Mouse (Mus musculus): ENCODE measurements around the gene Kalrn.
A peak's percentile ranks its signal among the peaks of the same experiment; 100 is the strongest.

Gene Kalrn

DNA sequence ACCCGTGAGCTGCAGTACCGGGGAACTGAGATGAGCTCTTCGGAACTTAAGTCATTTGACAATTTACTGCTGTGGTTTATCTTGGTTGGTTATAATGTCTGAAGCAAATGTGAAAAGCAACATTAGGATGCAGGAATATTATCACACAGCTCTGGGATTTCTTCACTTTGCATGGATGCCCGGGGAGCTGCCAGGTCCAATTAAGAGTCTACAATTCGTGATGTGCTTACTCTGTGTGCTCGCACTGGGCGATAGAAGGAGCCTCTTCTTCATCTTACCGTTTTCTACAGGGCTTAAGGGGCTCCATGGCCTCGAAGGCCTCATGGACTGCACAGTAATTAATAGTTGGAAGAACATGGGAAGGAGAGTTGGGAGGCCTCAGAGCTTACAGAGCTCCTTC lies 450.8 kb downstream of the Kalrn start:
- DNase-seq (ENCODE audit: low read depth in 2 of 2, low spot score in 2 of 2), result no peak

DNA sequence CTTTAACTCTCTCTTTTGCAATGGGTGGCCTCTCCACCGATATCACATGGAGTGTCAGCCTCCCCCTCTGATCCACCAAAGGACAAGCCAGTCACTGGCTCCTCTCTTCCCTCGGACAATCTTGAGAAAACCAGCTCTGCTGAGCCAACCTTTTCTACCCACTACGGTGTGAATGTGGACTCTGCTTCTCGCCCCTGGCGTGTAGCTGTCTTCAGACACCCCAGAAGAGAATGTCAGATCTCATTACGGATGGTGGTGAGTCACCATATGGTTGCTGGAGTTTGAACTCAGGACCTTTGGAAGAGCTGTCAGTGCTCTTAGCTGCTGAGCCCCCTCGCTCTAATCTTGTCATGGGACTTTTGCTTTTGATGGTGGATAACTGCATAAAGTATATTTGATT lies 452.0 kb downstream of the Kalrn start:
- no peak for DNase-seq (ENCODE audit: low read depth in 2 of 2, low spot score in 2 of 2)

DNA sequence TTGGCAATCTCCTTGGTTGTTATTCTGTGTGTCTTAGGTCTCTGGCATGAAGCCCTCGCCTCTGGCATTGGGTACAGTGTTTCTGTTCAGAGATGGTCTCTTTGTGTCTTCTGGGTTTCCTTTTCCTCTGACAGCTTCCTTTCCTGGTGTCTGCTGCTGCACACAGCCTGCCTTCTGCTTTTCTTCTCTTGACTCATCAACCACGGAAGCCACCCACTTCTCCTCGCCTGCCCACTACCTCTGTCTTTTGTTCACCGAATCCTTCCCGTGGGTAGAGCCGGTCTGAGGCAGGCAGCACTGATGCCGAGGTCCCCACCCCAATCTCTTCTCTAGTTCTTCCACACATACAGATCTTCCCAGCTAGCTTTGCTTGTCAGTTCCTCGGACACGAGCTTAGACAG lies 452.5 kb downstream of the Kalrn start:
- no peak for DNase-seq (ENCODE audit: low read depth in 2 of 2, low spot score in 2 of 2)

DNA sequence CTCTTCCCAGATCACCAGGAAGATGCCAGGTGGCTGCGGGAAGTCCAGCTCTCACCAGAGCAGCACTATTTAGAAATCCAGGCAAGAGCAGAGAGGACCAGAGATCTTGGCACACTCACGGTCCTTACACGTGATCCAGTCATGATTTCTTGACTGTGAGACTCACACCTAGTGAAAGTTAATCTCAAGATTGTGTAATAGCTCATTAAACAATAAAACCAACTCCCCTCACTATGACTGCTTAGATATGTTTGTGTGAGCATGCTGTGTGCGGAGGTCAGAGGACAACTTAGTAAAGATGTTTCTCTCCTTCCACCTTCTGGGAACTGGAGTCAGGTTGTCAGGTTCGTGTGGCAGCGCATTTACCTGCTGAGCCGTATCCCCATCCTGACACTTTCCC lies 453.5 kb downstream of the Kalrn start:
- no peak for DNase-seq (ENCODE audit: low read depth in 2 of 2, low spot score in 2 of 2)

DNA sequence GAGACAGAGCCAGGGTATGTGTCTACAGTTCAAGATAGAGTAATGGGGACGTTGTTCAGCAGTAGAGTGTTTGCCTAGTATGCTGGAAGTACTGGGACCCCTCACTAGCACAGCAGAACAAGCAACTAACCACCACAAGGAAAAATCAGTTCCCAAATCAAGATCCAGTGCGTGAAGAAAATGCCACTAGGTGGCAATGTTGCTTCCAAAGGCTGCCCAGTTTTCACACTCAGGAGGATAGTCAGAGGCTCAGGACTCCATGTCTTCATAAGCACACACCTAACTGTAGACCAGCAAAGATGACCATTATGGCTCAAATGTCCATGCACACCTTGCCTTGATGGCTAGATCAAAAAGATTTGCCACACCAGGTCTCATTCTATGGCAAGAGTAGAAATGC lies 454.0 kb downstream of the Kalrn start:
- no peak for DNase-seq (ENCODE audit: low read depth in 2 of 2, low spot score in 2 of 2)

DNA sequence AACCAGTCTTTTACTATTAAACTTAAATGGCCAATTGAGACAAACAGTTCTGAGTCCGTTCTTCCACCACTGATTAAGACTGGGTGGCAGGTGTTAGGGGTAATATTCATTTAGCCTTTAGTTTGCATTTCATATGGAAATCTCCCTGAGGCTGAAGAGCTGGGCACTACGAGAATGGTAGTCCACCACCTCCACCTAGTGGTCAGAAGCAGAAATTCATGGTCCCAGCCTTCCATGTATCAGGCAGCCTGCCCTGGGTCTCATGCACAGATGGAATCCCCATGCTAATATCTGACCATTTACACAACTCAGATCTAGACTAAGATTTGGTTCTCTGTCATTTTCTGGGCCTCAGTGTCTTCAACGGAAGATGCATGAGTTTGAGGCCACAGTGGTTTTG lies 458.7 kb downstream of the Kalrn start:
- DNase-seq (ENCODE audit: low read depth in 2 of 2, low spot score in 2 of 2), result peak; percentile 20 to 40

DNA sequence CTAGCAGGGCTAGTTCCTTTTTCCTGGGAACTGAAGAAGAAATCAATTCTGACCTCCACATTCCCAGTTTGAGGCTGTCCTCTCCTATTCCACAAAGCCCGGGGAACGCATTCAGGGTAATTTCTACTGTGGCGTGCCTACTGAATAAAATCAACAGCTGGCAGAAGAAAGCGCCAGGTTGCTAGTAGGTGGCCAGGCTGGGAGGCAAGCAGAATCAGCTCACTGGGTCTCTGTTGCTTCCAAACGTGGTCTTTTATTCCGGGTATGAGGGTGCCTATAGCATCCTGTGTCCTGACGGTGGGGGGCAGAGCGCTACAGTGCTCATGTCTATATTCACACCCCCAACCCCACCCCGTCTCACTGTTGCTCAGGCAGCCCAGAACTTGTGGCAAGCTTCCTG lies 460.2 kb downstream of the Kalrn start:
- DNase-seq (ENCODE audit: low read depth in 2 of 2, low spot score in 2 of 2), result no peak

DNA sequence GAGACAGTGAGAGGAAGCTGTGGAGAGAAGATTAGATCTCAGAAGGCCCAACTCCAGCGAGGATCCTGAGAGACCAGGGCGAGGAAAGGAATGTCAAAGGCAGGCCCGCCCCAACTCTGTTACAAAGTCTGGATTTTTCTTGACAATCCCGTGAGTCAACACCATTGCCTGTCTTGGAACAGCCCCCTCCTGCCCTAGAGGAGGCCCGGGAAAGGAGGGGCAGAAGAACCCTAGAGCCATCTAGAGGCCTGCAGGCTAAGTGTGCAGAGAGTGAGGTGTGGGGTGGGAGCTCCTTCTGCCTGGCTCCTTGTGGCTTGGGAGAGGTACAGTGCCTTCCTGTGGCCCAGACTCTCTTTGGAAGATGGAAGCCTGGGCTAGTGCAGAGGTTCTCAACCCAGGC lies 460.8 kb downstream of the Kalrn start:
- DNase-seq (ENCODE audit: low read depth in 2 of 2, low spot score in 2 of 2), result no peak

DNA sequence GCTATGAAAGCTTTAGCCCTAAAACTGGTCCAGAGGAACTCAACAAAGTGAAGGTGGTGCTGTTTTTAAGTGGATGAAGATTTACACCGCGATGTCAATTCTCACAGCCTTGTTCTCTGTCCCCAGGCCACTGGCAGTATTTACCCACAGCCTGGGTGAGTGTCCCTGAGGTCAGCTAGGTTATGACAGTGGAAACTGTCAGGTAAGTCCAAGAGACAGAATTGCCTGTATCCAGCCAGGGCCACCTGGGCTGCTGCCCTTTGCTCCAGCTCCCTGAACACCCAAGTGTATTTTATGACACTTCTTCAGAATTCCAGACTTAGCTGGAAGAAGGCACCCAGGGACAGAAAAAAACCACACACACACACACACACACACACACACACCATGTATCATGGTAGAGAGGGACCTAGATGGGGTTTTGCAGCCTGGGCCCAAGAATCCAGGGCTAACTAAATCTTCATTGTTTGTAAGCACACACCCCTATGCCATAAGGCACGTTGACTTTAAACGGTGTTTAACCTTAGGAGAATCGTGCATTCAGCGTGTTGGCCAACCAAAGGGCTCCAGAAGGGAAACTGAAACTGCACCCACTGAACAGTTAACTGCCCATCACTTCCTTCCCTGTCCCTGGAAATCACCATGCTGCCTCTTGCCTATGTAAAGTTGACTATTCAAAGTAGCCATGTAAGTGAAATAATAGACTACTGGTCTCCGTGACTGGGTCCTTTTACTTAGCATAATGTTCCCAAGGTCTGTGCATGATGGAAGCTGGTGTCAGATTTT lies 462.3 kb downstream of the Kalrn start:
- no peak for DNase-seq (ENCODE audit: low read depth in 2 of 2, low spot score in 2 of 2)

DNA sequence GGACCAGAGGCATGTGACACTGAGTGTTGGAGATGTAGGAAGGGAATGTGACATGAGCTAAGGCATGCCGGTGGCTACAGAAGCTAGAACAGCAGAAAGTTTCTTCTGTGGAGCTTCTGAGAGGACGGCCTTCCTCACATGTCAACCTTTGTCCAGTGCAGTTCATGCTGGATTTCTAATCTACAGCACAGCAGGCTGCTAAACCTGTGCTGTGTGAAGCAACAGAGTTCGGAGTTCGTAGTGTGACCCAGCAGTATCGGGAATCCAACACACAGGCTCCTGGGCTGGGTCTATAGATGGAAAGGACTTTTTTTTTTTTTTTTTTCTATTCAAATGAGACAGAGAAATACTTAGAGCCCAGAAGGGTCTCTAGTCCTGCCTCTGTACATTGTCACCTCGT lies 468.9 kb downstream of the Kalrn start:
- DNase-seq (ENCODE audit: low read depth in 2 of 2, low spot score in 2 of 2), result no peak

DNA sequence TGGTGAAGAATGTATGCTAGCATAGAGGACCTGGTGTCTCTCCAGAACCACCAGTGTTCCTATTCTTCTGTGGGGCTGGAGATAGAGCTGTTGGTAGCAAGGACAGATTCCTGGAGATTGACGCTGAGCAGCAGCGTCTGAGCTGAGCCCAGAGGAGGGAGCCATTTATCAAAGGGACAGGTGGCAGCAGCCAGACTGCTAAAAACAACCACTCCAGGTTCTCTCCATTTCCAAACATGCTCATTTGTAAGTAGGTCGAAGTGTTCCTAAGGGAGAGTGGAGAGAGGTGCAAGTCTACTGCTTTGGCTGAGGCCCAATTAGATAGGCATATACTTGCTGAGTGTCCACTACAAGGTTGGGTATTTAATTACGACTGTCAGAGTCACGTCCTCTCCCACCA lies 470.6 kb downstream of the Kalrn start:
- DNase-seq (ENCODE audit: low read depth in 2 of 2, low spot score in 2 of 2), result no peak

DNA sequence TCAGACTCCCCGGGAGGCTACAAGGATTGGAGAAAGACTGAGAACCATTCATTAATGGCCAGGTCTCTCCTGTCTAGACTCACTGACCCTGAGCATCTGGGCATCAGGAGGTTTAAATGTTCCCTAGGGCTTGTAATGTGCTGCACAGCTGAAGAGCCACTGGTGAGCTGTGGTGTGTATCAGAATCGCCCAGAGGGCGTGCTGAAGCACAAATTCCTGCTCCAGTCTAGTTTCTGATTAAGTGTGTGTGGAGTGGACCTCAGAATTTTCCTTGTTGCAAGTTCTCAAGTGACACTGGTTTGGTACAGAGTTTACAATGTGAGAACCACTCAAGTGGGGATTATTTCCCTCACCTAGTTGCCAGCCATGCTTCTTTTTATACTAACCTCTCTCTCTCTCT lies 473.5 kb downstream of the Kalrn start:
- DNase-seq (ENCODE audit: low read depth in 2 of 2, low spot score in 2 of 2), result no peak

DNA sequence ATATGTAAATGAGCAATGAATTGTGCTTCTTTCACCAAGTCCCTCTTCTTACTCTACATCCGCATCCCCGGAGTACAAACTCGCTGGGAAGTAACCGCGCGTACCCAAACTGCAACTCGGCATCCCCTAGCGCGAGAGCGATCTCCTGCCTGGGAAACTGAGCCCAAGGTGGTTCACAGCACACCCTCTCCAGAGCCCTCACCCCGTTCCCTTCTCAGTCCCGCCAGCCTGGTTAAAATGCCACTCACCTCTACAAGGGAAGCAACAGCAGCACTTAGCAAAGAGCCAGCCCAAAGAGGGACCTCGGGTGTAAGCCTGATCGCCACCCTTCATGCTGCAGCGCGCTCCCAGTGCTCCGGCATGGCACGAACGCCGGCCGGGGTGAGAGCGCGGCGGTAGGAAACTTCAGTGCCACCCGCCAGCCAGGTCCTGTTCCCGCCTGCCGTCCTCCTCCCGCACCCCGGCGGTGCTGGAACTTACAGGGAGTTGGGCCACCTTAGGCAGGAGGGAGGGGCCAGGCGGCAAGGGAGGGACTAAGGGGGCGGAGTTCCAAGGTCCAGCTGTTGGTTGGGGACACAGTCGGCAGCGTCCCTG lies 477.7 kb downstream of the Kalrn start:
- DNase-seq (ENCODE audit: low read depth in 2 of 2, low spot score in 2 of 2), result peak; percentile 4 to 7

DNA sequence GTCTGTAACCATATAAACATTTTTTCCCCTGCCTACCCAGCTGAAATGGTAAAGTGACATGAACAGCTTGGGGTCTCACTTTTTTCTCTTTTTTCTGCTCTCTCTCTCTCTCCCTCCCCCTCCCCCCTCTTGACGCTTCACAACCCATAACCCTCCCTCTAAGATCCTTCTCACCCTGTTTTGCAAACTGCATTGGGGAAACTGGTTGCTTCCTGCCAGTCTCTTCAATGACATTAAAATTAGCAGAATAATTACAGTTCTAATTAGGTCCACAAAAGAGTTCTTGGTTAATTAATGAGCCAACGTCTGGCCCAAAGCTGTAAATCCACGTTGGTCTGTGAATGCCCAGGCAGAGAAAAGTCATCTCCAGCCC lies 478.3 kb downstream of the Kalrn start:
- no peak for DNase-seq (ENCODE audit: low read depth in 2 of 2, low spot score in 2 of 2)

DNA sequence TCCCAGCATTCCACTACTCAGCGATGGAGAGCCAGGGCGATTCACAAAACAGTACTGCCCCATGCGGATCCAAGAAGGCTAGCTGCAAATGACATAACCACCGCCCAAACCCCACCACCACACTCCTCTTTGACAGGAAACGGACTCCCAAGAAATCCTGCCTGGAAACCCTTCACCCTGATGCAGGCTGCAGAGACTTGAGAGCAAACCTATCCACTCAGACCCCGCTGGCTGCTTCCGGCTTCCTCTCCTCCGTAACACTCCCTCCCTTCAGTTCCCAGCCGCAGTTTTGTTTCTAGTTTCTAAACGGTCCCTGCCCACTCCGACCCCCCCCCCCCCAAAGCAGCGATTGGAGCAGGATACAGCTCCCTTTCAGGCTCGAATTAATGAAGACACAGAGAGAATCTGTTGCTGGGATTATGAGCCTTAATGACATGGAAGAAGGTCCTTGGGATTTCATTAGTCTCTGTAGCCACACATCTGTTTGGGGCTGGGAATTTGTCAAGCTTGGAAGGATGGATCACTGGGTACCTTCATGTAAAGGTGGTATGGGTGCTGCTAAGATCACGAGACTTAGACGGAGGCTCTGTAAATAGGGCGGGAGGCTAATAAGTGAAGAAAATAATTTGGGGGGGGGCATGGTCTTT lies 478.8 kb downstream of the Kalrn start:
- DNase-seq (ENCODE audit: low read depth in 2 of 2, low spot score in 2 of 2), result peak in 1 of 2 experiments; percentile 5

DNA sequence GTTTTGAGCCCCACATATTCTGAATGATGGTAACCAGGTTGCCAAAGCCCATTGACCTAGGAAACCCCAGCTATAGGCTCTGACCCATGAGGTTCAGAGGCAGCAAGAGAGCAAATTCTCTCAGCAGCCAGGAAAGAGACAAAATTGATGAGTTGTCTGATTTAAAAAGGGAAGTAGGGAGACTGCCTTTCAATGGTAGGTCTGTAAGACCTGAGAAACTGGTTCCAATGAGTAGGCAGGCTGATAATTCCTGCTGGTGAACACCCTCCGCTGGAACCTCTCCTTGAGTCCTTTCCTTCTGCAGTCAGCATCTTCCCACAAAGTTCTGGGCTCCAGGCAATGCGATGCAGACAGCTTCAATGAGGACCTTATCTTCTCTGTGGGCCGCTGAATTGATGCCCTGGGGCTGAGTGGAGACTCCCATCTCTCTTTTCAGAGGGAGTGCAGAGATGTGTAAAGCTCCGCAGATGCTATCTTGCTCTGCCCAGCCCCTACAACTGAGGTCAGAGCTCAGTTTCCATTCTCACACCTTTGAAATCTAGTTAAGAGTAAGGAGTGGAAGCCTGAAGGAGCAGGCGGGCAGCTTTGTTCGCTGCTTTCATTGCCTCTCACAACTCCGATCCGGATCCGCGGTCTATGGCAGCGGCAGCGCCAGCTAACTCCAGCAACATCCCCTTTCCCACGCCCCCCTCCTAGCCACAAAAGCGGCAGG lies 479.4 kb downstream of the Kalrn start:
- no peak for DNase-seq (ENCODE audit: low read depth in 2 of 2, low spot score in 2 of 2)

DNA sequence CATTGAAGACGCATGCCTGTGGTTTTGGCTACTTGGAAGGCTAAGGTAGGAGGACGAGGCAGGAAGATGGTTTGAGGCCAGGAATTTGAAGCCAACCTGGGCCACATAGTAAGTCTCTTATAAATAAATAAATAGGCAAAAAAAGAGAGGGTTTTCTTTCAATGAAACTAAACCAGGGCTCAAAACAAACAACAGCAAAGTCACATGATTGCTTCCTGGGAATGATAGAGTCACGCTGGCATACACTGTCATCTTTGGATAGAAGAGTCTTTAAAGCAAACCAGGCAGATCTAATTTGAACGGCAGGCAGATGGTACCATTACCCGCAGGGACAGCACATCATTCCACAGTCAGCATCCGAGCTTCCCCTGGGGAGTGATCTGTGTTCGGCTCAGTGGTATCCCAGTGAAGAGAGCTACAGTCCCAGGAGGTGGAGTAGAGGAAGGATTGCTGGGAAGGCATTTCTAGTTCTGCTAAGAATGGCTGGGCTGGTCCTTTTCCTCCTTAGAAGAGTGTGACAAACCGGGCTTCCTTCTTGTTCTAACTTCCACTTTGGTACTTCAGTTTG lies 483.7 kb downstream of the Kalrn start:
- DNase-seq (ENCODE audit: low read depth in 2 of 2, low spot score in 2 of 2), result no peak

DNA sequence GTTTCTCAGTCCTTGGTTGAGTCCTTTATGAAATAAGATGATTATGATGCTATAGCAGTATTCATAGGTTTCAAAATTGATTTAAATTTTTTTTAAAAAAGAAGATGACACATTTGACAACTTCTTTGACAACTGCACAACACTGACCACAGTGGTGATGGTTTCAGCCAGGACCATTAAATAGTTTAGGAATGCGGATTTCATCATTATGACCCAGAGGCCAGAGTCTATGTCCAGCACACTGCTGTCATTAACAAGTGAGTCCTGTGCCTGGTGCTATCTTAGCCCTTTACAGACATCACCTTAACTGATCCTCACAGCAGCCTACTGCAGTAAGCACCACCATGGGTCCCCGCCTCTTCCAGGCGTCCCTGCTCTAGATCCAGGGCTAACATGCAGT lies 484.3 kb downstream of the Kalrn start:
- DNase-seq (ENCODE audit: low read depth in 2 of 2, low spot score in 2 of 2), result no peak

DNA sequence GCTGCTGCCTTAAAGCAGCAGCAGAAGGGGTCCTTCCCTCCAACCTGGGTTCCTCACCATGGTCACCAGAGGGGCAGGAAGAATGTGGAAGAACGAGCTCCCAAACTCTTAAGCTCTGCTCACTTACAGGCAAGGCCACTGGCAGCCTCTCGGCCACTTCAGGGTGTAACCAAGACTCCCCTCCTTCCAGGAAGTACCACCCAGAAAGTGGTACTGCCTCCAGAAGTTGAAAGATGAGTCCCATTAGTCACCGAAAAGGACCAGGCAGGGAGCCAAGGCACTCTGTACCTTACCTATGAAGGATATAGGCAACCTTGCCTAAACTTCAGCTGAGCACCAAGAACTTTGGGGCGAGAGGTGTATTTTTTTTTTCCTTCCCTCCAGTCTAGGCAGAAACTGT lies 485.0 kb downstream of the Kalrn start:
- no peak for DNase-seq (ENCODE audit: low read depth in 2 of 2, low spot score in 2 of 2)

DNA sequence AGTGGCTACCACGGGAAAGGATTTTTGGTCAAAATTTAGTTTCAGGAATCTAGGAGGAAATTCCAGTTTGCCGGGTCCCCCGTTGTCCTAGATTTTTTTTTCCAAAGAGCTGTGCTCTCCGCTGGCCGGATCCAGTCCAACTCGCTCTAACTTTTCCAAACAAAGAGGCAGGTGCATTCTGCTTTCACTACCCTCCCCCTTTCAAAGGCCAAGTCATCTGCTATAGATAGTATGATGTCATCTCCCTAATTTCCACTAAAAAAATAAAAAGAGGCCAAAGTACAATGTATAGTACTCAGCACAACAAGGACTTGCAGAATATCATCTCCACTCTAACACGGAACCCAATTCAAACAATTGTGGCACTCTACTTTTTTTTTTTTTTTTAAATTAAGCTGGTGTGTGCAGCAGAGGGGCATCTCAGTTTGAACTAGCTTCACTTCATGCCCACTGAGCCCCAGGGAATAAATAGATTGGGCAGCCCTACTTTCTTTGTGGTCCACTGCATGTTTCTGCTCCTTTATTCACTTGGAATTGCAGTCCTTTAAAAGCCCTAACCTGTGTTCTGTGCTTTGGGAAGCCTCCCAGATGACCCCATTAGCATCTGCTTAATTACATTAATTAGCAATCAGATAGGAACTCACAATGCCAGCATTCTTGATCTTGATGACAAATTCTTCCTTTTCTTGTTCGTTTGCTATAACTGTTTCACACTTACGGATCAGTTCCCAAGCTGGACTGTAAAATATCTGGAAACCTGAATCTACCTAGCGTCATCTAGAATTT lies 489.0 kb downstream of the Kalrn start:
- no peak for DNase-seq (ENCODE audit: low read depth in 2 of 2, low spot score in 2 of 2)

All from CD8-positive naive resting alpha-beta T cell, adult 2 months (primary cell).